Mouse (Mus musculus): ENCODE measurements around the gene Ksr1.

DNA sequence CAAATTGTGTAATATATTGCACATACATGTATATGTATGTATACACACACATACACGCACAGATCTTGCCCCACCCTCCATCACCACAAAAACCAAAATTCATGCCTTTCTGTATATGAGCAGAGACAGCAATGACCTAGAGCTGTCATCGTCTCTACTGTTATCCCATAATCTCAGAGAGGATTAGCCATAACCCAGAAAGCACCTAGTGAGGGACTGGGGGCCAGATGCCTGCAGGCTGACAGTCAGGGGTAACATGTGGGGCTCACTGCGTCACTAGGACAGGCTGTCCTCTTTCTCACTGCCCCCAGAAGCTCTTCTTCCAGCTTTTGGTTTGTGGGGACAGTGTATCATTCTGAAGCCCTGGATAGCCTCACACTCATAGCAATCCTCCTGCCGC lies 144.3 kb downstream of the Ksr1 start:
- no peak for TF ChIP-seq CTCF (IDR thresholded peaks at IDR 0.05; ENCODE audit: extremely low read depth, insufficient read length, insufficient replicate concordance, low read depth, low read length)
- no peak for TF ChIP-seq POLR2A (IDR thresholded peaks at IDR 0.05; ENCODE audit: low read depth, low read length)
